Mouse (Mus musculus) layer of hippocampus, adult 18-20 months (tissue): ENCODE results near the gene Boc. TPM values are rescaled to one million over a fixed set of nuclear protein-coding genes. Genes with fewer than 3 reads are reported as not detected.

Experiments
- microRNA-seq, 2 experiments: library from miRNA; unstranded; fragments of <30 nt; microRNA quantifications; one replicate each; pipeline ENCODE4 v1.2.0; 2021
- total RNA-seq, 2 experiments: library from RNA; stranded (reverse); gene quantifications; 2 replicates each; pipeline ENCODE4 v1.2.3; 2021

The Boc gene
- total RNA-seq, 2 experiments from 2014 or later, result 11.5 to 11.6 TPM

Small RNA genes lying within 50 kb of the gene (microRNA-seq; reads per million reads assigned to microRNA genes)
- gene Mir3081, result 0 to 0.74 reads per million in 2 experiments

Other genes with a start within 250 kb of the Boc start
- 10 to 100 TPM; 41.2 to 41.9 TPM for gene Sidt1, start 225.7 kb downstream of the Boc start, total RNA-seq
- 10 to 100 TPM; 18.7 to 19.5 TPM for gene Spice1, start 211.8 kb downstream of the Boc start, total RNA-seq
- 10 to 100 TPM; 10.8 to 10.9 TPM for gene Cfap44, start 164.1 kb downstream of the Boc start, total RNA-seq
- 1 to 10 TPM; 5.5 to 5.8 TPM for gene Nepro, start 165.4 kb upstream of the Boc start, total RNA-seq
- 10 to 100 TPM; 23.3 to 25.9 TPM for gene Gtpbp8, start 187.5 kb upstream of the Boc start, total RNA-seq
- gene Cd200r1, start 206.8 kb upstream of the Boc start, total RNA-seq, result under 1 TPM; 0.20 to 0.28 TPM